Mouse (Mus musculus): ENCODE measurements around the gene Ganc. TPM values are rescaled to one million over a fixed set of nuclear protein-coding genes. Genes with fewer than 3 reads are reported as not detected.
A peak's percentile ranks its signal among the peaks of the same experiment; 100 is the strongest.

Ganc gene
- total RNA-seq, 1 experiment from 2014 or later: 17.2 TPM

DNA sequence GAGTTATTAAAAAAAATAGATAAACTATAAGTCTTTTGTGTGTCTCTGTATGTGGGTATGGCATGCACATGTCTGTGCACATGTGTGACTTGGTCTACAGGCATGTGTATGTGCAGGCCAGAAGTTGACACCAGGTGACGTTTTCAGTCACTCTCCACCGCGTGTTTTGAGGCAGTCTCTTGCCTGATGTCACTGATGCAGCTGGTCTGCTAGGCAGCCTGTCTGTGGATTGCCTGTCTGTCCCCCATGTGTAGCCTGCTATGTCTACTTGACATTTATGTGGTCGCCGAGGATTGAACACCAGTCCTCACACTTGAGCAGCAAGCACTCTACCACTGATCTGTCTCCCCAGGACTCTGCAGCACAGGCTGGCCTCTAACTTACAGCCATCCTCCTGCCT is 20.7 kb downstream of the Ganc start:
- no peak for ATAC-seq (replicated peaks in 1 of 2; ENCODE audit: insufficient read depth in 1 of 2, low FRiP score in 2 of 2, low TSS enrichment in 1 of 2, low read depth in 1 of 2, poor library complexity in 2 of 2, severe bottlenecking in 2 of 2)

DNA sequence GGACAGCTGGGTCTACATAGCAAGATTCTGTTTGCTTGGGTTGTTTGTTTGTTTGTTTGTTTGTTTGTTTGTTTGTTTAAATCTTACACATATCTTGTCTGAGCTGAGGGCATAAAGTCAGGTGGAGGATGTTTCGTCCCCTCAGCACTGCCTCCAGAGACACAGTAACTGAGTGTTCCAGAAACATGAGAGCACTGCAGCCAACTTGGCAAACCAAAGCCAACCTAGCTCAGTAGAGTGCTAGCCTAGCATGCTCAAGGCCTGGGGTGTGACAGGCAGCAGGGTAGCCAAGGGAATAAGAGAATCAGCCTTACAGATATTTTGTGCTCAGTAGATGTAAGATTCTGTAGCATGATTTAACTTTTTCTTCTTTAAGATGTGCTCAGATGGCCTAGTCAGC is 40.8 kb downstream of the Ganc start:
- ATAC-seq (replicated peaks in 1 of 2; ENCODE audit: insufficient read depth in 1 of 2, low FRiP score in 2 of 2, low TSS enrichment in 1 of 2, low read depth in 1 of 2, poor library complexity in 2 of 2, severe bottlenecking in 2 of 2): no peak

DNA sequence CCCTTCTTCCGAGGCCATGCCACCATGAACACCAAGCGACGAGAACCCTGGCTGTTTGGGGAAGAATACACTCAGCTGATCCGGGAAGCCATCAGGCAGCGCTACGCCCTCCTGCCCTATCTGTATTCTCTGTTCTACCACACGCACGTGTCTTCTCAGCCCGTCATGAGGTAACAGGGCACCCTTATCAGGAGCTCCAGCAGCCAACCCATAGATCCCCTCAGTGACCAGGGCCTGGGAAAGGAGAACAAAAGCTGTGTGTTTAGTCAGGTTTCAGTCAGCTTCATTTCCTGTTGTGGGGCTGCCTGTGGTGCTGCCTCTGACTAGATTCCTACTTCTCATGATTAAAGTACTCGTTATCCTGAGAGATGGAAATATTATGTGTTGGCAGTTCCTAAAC is 42.7 kb downstream of the Ganc start:
- ATAC-seq (replicated peaks in 1 of 2; ENCODE audit: insufficient read depth in 1 of 2, low FRiP score in 2 of 2, low TSS enrichment in 1 of 2, low read depth in 1 of 2, poor library complexity in 2 of 2, severe bottlenecking in 2 of 2): peak; percentile 76 to 87

DNA sequence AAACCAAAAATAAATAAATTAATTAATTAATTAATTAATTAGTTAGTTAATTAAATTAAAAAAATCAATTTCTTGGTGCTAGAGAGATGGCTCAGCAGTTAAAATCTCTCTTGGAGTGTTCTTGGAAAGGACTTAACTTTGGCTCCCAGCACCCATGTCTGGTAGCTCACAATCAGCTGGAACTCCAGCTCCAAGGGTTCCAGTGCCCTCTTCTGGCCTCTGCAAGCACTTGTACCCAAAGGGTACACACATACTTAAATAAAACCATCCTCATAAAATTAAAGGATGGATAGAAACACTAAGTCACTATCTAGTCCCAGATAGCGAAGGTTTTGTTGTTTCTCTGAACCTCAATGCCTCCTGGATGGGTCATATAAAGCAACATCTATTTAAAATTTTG is 43.6 kb downstream of the Ganc start:
- no peak for ATAC-seq (replicated peaks in 1 of 2; ENCODE audit: insufficient read depth in 1 of 2, low FRiP score in 2 of 2, low TSS enrichment in 1 of 2, low read depth in 1 of 2, poor library complexity in 2 of 2, severe bottlenecking in 2 of 2)

DNA sequence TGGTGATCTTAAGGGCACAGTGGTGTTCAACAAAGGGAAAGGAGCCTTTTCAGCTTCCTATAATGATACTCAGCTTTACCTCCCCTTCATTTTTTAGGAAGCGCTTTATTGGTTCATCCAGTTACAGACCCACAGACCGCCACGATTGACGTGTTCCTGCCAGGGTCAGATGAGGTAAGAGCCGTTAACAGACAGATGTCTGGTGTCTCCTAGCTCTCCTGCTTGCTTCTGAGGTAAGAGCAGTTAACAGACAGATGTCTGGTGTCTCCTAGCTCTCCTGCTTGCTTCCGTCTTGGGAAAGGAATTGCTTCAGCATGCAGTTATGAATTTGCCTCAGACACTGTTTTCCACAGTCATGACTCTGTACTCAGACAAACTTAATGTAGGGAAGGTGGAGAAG is 47.0 kb downstream of the Ganc start:
- peak in 1 of 2 experiments; percentile 29; a peak in 1 of 4 replicates for ATAC-seq (replicated peaks in 1 of 2; ENCODE audit: insufficient read depth in 1 of 2, low FRiP score in 2 of 2, low TSS enrichment in 1 of 2, low read depth in 1 of 2, poor library complexity in 2 of 2, severe bottlenecking in 2 of 2)

- no peak for ATAC-seq (replicated peaks in 1 of 2; ENCODE audit: insufficient read depth in 1 of 2, low FRiP score in 2 of 2, low TSS enrichment in 1 of 2, low read depth in 1 of 2, poor library complexity in 2 of 2, severe bottlenecking in 2 of 2)
Observed at GRCm38 (mm10) chr2:120452600-120452999, 48.9 kb downstream of the Ganc start.

DNA sequence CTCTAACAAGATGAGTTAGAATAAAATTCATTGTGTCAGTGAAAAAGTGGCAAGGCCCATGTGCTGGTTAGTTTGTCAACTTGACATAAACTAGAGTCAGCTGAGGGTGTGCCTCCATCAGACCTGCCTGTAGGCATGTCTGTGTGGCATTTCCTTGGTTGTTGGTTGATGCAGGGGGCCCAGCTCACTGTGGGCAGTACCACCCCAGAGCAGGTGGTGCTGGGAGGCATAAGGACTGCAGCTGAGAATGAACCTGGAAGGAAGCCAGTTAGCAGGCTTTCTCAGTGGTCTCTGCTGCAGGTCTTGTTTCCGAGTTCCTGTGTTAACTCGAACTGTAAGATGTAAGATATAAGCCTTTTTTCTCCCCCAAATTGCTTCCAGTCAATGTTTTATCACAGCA is 51.3 kb downstream of the Ganc start:
- ATAC-seq (replicated peaks in 1 of 2; ENCODE audit: insufficient read depth in 1 of 2, low FRiP score in 2 of 2, low TSS enrichment in 1 of 2, low read depth in 1 of 2, poor library complexity in 2 of 2, severe bottlenecking in 2 of 2): peak; percentile 25 to 32; a peak in 1 of 4 replicates

DNA sequence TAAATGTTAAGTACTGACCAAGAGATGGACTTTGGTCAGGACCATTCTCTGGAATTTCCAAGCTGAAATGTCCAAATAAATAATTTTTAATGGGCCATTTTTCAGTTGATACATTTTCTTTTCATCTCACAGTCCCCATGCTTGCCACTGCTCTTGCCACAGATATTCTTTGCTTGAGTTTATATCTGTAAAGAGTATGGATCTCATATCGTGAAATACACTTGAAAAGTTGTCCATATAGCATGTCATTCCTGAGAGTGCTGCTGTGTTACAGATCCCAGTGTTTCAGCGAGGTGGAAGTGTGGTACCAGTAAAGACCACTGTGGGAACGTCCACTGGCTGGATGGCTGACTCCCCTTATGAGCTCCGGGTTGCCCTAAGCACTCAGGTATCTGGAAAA is 52.0 kb downstream of the Ganc start, which contains the start of gene Capn3:
TSS of gene Capn3 (plus strand) at position 301 of the 400 bp plus-strand sequence.
- no peak for ATAC-seq (replicated peaks in 1 of 2; ENCODE audit: insufficient read depth in 1 of 2, low FRiP score in 2 of 2, low TSS enrichment in 1 of 2, low read depth in 1 of 2, poor library complexity in 2 of 2, severe bottlenecking in 2 of 2)

DNA sequence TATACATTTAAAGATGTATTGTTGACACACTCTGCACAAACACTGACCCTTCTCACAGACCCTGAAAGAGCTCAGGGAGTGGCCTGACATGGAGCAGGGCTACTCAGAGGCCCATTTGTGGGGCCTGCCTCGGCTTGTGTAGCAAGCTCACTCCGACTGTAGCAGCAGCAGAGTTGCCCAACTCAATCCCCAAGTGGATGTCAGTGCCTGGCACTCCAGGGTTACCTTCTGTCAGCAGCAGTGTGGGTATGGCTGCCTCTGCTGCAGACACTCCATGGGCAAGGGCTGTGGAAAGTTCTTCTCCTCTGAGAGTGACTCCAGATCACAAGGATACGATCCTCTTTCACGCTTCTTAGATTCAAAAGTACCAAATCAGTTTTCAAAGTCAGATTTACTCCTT is 56.5 kb downstream of the Ganc start:
- ATAC-seq (replicated peaks in 1 of 2; ENCODE audit: insufficient read depth in 1 of 2, low FRiP score in 2 of 2, low TSS enrichment in 1 of 2, low read depth in 1 of 2, poor library complexity in 2 of 2, severe bottlenecking in 2 of 2): no peak

- ATAC-seq (replicated peaks in 1 of 2; ENCODE audit: insufficient read depth in 1 of 2, low FRiP score in 2 of 2, low TSS enrichment in 1 of 2, low read depth in 1 of 2, poor library complexity in 2 of 2, severe bottlenecking in 2 of 2): no peak
Observed at GRCm38 (mm10) chr2:120463328-120463727, 59.6 kb downstream of the Ganc start.

- no peak for ATAC-seq (replicated peaks in 1 of 2; ENCODE audit: insufficient read depth in 1 of 2, low FRiP score in 2 of 2, low TSS enrichment in 1 of 2, low read depth in 1 of 2, poor library complexity in 2 of 2, severe bottlenecking in 2 of 2)
Observed at GRCm38 (mm10) chr2:120464091-120464490, 60.4 kb downstream of the Ganc start.

GRCm38 (mm10) chr2:120464732-120465396 is 61.2 kb downstream of the Ganc start:
- ATAC-seq (replicated peaks in 1 of 2; ENCODE audit: insufficient read depth in 1 of 2, low FRiP score in 2 of 2, low TSS enrichment in 1 of 2, low read depth in 1 of 2, poor library complexity in 2 of 2, severe bottlenecking in 2 of 2): no peak

DNA sequence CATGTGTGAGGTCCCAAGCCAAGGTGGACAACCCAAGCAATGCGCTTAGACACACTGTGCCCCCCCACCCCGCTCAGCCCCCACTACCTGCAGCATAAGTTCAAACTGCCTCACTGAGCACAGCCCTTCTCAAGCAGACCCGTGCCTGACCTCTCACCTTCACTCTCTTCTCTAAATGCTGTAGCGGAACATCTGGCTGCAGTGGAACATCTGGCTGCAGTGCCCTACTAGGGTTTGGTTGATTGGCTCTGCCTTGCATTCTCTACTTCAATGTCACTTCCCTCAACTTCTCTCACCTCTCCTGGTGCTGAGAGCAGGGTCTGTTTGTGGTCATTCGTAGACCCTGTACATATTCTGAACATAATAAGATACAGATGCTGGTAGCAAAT is 61.7 kb downstream of the Ganc start:
- no peak for ATAC-seq (replicated peaks in 1 of 2; ENCODE audit: insufficient read depth in 1 of 2, low FRiP score in 2 of 2, low TSS enrichment in 1 of 2, low read depth in 1 of 2, poor library complexity in 2 of 2, severe bottlenecking in 2 of 2)

DNA sequence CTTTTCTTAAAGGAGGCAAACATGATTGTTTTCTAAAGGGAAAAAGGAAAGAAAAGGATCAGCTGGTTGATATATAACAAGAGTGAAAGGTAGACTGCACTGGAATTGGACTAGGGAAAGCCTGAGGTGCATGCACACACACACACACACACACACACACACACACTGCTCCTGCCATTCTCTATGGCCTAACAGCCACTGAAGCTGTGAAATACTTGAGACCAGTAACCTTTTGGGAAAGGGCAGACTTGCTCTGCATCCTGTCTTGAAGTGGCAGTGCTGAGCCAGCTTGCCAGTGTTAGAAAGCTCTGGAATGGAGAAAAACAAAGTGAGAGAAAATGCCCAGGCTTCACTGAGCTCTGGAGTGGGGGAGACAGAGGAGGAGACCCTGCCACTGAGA is 64.3 kb downstream of the Ganc start:
- ATAC-seq (replicated peaks in 1 of 2; ENCODE audit: insufficient read depth in 1 of 2, low FRiP score in 2 of 2, low TSS enrichment in 1 of 2, low read depth in 1 of 2, poor library complexity in 2 of 2, severe bottlenecking in 2 of 2): no peak

DNA sequence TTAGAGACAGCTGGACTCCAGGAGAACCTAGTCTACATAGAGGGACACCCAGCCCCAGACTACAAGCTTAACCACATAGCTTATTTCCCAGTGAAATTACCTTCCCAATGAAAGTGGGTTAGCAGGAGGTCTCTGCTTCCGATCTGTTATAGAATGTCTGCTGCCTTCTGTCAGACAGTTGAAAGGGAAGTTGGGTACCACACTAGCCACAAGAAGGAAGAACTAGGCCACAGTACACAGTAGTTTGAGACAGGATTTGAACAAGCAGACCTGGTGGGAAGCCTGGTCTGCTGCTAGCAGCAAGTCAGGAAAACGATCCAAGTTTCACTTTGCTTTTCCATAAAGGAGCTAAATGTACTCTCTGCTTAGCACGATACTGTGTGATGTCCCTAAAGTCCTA is 65.5 kb downstream of the Ganc start:
- ATAC-seq (replicated peaks in 1 of 2; ENCODE audit: insufficient read depth in 1 of 2, low FRiP score in 2 of 2, low TSS enrichment in 1 of 2, low read depth in 1 of 2, poor library complexity in 2 of 2, severe bottlenecking in 2 of 2): peak; percentile 62 to 84

DNA sequence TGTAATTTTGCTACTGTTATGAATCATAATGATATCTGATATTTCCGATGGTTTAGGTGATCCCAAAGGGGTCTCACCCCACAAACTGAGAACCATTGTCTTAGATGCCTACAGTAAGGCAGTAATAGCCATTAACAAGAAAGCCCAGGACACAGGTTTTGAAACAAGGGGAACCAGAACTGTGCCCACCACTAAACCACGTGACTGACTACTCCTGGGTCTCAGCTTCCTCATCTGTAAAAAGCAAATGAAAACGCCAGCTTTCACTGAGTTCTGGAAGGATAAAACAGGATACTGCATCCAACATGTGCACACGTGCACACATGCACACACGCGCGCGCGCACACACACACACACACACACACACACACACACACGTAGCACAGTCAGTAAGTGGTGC is 66.0 kb downstream of the Ganc start:
- ATAC-seq (replicated peaks in 1 of 2; ENCODE audit: insufficient read depth in 1 of 2, low FRiP score in 2 of 2, low TSS enrichment in 1 of 2, low read depth in 1 of 2, poor library complexity in 2 of 2, severe bottlenecking in 2 of 2): peak; percentile 33 to 55; a peak in 2 of 4 replicates

GRCm38 (mm10) chr2:120470856-120471255 is 67.2 kb downstream of the Ganc start:
- ATAC-seq (replicated peaks in 1 of 2; ENCODE audit: insufficient read depth in 1 of 2, low FRiP score in 2 of 2, low TSS enrichment in 1 of 2, low read depth in 1 of 2, poor library complexity in 2 of 2, severe bottlenecking in 2 of 2): no peak

DNA sequence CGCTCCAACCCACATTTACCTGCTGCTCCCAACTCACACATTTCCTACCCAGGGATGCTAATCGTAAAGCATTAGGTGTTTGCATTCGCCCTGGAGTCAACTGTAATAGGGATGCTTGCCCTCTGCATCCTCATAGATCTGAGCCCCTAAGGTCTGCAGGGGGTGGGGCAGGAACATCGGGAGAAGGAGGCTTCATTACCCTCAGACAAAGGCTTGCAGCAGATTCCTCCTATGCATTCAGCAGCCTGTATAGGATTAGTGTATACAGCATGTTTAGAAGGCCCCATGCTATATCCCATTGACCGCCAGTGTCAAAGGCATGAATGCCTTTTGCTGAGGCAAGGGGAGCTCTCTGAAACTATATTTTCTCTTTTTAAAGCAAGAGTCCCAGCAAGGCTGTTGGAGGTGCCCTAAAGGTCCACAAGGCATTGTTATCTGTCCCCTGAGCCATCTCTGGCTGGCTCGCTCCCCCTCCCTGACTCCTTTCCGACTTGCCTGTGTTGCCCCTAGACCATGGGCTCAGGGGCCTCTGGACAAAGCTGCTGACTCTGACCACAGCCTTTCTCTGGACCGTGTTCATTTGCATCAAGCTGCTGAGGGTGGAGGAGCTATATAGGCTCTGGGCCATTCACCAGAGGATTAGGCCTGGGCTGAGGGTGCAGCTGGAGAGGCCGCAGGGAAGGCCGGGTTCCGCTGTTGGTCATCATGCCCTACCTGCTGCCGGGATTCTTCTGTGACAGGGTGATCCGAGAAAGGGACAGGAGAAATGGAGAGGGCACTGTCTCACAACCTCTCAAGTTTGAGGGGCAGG is 72.8 kb downstream of the Ganc start:
- no peak for ATAC-seq (replicated peaks in 1 of 2; ENCODE audit: insufficient read depth in 1 of 2, low FRiP score in 2 of 2, low TSS enrichment in 1 of 2, low read depth in 1 of 2, poor library complexity in 2 of 2, severe bottlenecking in 2 of 2)

- peak; percentile 75 for ATAC-seq (replicated peaks in 1 of 2; ENCODE audit: insufficient read depth in 1 of 2, low FRiP score in 2 of 2, low TSS enrichment in 1 of 2, low read depth in 1 of 2, poor library complexity in 2 of 2, severe bottlenecking in 2 of 2)
Observed at GRCm38 (mm10) chr2:120478600-120478999, 74.9 kb downstream of the Ganc start.

Measured in hematopoietic stem cell, adult 5-6 weeks (primary cell).